Mouse (Mus musculus) gonadal fat pad, adult 2 months (tissue): ENCODE results near the gene Tbc1d1. TPM values are rescaled to one million over a fixed set of nuclear protein-coding genes. Genes with fewer than 3 reads are reported as not detected.

ENCODE experiments used
- DNase-seq: peaks from one replicate; pipeline ENCODE4 v3.0.0-alpha.2; 2012; ENCODE audit warnings: low read depth
- polyA plus RNA-seq: library from polyadenylated mRNA; depleted of rRNA; stranded (reverse); fragments of >200 nt; gene quantifications from 2 replicates; pipeline ENCODE4 v1.2.3, GENCODE M21; 2012; rRNA removed

Tbc1d1 gene
- polyA plus RNA-seq, 1 experiment: 31.9 TPM

- no peak for DNase-seq
Observed at GRCm38 (mm10) chr5:64383215-64383614, 227.1 kb downstream of the Tbc1d1 start.

DNA sequence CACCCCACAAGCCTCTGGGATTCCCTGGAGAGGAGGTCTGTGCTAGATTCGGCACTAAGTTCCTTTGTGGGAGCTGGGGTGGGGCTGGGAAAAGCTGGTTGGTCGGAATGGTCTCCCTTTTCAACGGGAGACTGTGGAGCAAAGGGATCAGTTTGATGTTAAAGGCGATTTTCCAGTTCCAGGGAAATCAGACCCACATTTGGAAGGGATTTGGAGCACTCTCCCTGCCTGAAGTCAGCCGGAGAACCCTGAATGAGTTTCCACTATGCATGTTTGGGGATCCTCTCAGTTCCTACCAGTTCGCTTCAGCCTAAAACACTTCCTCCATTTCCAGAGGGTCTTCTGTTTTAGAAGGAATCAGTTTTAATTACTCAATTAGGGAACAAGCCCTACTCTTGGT, 228.4 kb downstream of the Tbc1d1 start:
- no peak for DNase-seq

DNA sequence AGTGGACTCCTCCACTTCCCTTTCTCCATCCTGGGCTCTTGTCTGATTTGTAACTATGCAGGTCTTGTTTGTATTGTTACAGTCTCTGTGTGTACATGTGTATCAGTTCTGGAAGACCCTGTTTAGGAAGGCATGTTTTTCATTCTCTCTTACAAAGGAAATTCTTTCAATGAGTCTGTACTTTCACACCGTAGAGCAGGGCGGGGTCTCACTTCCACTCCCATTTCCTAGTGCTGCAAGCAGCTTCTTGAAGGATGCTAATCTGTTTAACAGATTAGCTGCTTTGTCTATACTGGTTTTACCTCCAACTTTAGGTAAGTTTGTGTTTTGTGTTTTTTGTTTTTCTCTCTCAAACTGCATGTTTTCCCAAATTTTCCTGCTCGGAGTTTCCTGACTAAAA, 230.9 kb downstream of the Tbc1d1 start:
- no peak for DNase-seq

DNA sequence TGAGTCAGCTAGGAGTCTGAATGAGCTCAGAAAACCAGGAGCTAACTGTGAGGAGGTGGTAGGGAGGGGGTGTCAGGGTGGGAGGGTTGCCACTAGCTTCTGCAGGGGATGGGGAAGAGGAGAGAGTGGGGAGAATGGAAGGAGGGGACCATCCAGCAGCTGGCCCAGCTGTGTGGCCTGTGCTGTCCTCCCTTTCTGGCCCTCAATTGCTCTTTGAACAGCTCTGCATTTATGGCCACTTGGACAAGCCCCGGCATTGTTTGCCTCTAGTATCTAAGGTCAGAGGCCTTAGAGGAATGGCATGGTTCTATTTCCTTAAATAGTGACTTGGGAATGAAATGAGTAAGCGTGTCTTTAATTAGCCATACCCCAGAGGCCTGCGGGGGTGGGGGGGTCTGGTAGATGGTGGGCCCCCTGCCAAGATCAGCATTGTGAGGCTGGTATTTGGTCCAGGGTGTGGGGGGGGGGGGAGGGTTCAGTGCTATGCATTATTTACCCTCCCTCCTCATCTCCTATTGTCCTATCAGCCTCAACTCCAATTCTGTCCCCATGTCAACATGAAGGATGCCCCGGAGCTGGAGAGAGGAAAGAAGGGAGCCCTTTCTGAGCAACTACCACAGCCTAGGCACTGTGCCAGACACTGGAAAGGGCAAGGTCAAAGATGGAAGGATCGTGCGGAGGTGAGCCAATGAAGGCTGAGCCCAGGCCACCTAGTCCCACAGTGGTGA, 233.3 kb downstream of the Tbc1d1 start:
- DNase-seq: no peak

GRCm38 (mm10) chr5:64391346-64391745, 235.2 kb downstream of the Tbc1d1 start:
- DNase-seq: no peak

DNA sequence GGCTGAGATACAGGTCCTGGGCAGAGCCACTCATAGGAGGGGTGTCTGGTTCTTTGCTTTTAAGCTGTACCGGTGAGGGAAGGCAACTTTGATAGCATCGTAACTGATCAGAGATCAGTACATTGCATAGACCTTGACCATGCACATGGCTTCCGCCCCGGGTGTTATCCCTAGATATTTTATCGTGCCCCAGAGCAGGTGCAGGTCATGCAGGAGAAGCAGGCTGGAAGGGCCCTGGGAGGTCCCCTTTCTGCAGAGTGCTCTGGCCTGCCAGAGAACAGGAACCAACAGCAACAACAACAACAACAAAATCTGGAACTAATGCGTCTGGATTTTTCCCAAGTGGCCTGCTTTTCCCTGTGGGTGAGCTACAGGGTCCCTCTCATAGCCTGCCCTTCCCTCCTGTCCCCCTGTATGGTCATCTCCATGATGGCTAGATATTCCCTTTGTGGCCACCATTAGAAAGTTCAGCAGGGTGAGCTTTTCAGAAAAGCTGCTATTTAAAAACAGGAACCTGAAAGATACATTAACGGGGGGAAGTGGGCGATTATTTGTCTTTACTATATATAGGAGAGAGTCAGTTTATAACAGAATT, 236.4 kb downstream of the Tbc1d1 start:
- DNase-seq: no peak

GRCm38 (mm10) chr5:64393530-64393929, 237.4 kb downstream of the Tbc1d1 start:
- no peak for DNase-seq

DNA sequence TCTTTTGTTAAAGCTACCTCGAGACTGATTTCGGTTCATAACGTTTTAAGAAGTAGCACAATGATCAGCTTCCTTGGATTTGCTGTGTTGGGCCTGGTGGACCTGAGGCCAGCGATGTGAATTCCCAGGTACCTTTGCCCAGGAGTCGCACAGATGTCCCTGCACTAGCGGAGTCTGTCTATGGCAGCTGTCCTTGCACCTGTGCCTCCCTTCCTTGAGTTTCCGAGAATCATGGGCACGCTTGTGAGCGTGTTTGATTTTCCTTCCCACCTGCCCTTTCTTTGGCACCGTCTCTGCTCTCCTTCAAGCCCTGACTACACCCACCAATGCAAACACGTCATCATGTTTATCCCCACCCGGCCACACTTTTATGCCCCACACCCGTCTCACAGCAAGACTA, 242.1 kb downstream of the Tbc1d1 start:
- DNase-seq: no peak

- no peak for DNase-seq
Observed at GRCm38 (mm10) chr5:64400742-64401141, 244.6 kb downstream of the Tbc1d1 start.

Other genes starting within 250 kb of the Tbc1d1 start
- gene Rell1, start 187.4 kb upstream of the Tbc1d1 start, polyA plus RNA-seq: 14.0 and 15.9 TPM in 2 replicates
- gene Pgm2, start 63.4 kb upstream of the Tbc1d1 start, polyA plus RNA-seq: 7.4 and 8.3 TPM in 2 replicates